Mouse (Mus musculus): ENCODE measurements around the gene Mapt.

- no peak for TF ChIP-seq CTCF (IDR thresholded peaks at IDR 0.05; ENCODE audit: insufficient read depth, low read length)
- TF ChIP-seq POLR2A (IDR thresholded peaks at IDR 0.05; ENCODE audit: borderline replicate concordance, extremely low read depth, low read depth, low read length), result no peak
These were observed 131.5 kb downstream of the Mapt start for GRCm38 (mm10) chr11:104362704-104363103.
